Mouse (Mus musculus) liver, embryonic 11.5 days (tissue): Measurements from ENCODE around the gene Tex264. TPM values are rescaled to one million over a fixed set of nuclear protein-coding genes. Genes with fewer than 3 reads are reported as not detected.

Source experiments
- ATAC-seq: fragments of 200-750 bp; cut with Nextera tagmentation; replicated peaks from 2 replicates; pipeline ENCODE4 v1.8.0; 2017; ENCODE audit warnings: moderate number of reproducible peaks, mild to moderate bottlenecking, moderate TSS enrichment, moderate library complexity; ENCODE audit not compliant: low FRiP score
- DNase-seq: peaks from one replicate; pipeline ENCODE4 v3.0.0-alpha.2; 2017; ENCODE audit warnings: low spot score
- H3K27ac ChIP-seq: fragments of 300-500 bp; sonication (generic); 2 replicates; pipeline ENCODE4 v1.5.1; 2014; ENCODE audit warnings: mild to moderate bottlenecking, low read depth, low read length, control low read depth
- H3K27me3 ChIP-seq: fragments of 300-500 bp; sonication (generic); replicated peaks from 2 replicates; pipeline ENCODE4 v1.6.1; 2014; ENCODE audit warnings: low read length, mixed read lengths; ENCODE audit not compliant: control insufficient read depth, insufficient read depth
- H3K36me3 ChIP-seq: fragments of 300-500 bp; sonication (generic); 2 replicates; pipeline ENCODE4 v1.6.1; 2014; ENCODE audit warnings: mild to moderate bottlenecking, low read length, moderate library complexity, mixed read lengths; ENCODE audit not compliant: control insufficient read depth, insufficient read depth
- H3K4me1 ChIP-seq: fragments of 300-500 bp; sonication (generic); replicated peaks from 2 replicates; pipeline ENCODE4 v1.6.1; 2014; ENCODE audit warnings: low read length, mixed read lengths; ENCODE audit not compliant: control insufficient read depth, insufficient read depth
- H3K4me2 ChIP-seq: fragments of 300-500 bp; sonication (generic); 2 replicates; pipeline ENCODE4 v1.6.1; 2014; ENCODE audit warnings: mild to moderate bottlenecking, control low read depth, moderate library complexity
- H3K4me3 ChIP-seq: fragments of 300-500 bp; sonication (generic); 2 replicates; pipeline ENCODE4 v1.5.1; 2014; ENCODE audit warnings: low read depth, low read length, control low read depth
- H3K9ac ChIP-seq: fragments of 300-500 bp; sonication (generic); 2 replicates; pipeline ENCODE4 v1.6.1; 2014; ENCODE audit warnings: low read depth, low read length, control low read depth
- H3K9me3 ChIP-seq: fragments of 300-500 bp; sonication (generic); 2 replicates; pipeline ENCODE4 v1.6.1; 2016; ENCODE audit warnings: low read length, inconsistent platforms, mixed read lengths; ENCODE audit not compliant: control insufficient read depth
- WGBS: fragments of 180-500 bp; shearing (Covaris S2); extraction: QIAGEN DNeasy Blood & Tissue Kit; methylation state at CpG from one replicate; pipeline ENCODE4 v1.1.7; 2014; 5-methylcytosine and 5-hydroxymethylcytosine counted together
- polyA plus RNA-seq: library from polyadenylated mRNA; unstranded; fragments of >200 nt; fragmentation: Nextera tagmentation; extraction: Ambion mirVana; gene quantifications from 2 replicates; pipeline ENCODE4 v1.2.1, GENCODE M21; 2014

The Tex264 gene
- polyA plus RNA-seq, 1 experiment from 2014 or later: 33.1 TPM

- DNase-seq: no peak
- no peak overlapping the region for H3K4me2 ChIP-seq
- no peaks in the 10 kb centered on the region for H3K4me1 ChIP-seq
- no peaks in the 10 kb centered on the region for H3K9me3 ChIP-seq
- no peak for ATAC-seq
- H3K27ac ChIP-seq: no peak overlapping the region
- WGBS: 94% methylated on average over 11 of the region's 11 CpGs
- no peaks in the 10 kb centered on the region for H3K27me3 ChIP-seq
- no peak overlapping the region for H3K4me3 ChIP-seq
- H3K36me3 ChIP-seq: peaks cover 6% of the 10 kb centered on the region
- no peak overlapping the region for H3K9ac ChIP-seq
Measured at GRCm38 (mm10) chr9:106692973-106693481, 7.3 kb upstream of the Tex264 start.

DNA sequence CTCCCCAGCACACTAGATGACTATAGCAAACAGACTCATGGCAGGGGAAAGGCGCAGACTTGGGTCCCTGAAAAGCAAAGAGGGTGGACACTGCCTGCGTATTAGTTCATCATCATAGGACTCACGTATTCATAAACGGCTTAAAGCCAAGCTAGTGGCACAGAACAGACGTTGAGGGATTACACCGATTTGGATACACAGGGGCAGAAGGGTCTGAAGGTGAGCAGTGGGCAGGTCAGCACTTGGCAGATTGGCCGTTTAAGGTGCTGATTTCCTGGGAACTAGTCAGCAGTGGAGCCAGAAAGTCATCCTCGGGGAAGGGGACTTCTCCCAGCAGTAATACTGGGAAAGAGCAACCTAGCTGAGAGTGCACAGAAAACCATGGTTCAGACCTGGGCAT lies 3.1 kb upstream of the Tex264 start:
- no peak overlapping the region for H3K4me2 ChIP-seq
- no peak for ATAC-seq
- no peak overlapping the region for H3K27ac ChIP-seq
- 86% methylated on average over 8 of the region's 8 CpGs for WGBS
- H3K36me3 ChIP-seq: peaks cover 6% of the 10 kb centered on the region; the same call in 1 of the 2 replicates
- H3K4me1 ChIP-seq: peaks cover 19% of the 10 kb centered on the region
- no peak for DNase-seq
- H3K9me3 ChIP-seq: no peaks in the 10 kb centered on the region
- no peak overlapping the region for H3K9ac ChIP-seq
- H3K27me3 ChIP-seq: no peaks in the 10 kb centered on the region
- no peak overlapping the region for H3K4me3 ChIP-seq

GRCm38 (mm10) chr9:106686983-106687650 lies 1.4 kb upstream of the Tex264 start:
- ATAC-seq (peak; percentile 55), DNase-seq (peak; percentile 66)
- Histone ChIP-seq H3K4me2 (peak overlapping the region; percentile 32), H3K4me3 (no peak overlapping the region), H3K9me3 (no peaks in the 10 kb centered on the region), H3K4me1 (peaks cover 19% of the 10 kb centered on the region), H3K27me3 (no peaks in the 10 kb centered on the region), H3K36me3 (no peaks in the 10 kb centered on the region), H3K9ac (no peak overlapping the region), H3K27ac (no peak overlapping the region)
- 33% methylated on average over 8 of the region's 8 CpGs for WGBS

- H3K4me3 ChIP-seq: peak overlapping the region; percentile 62
- H3K27ac ChIP-seq: peak overlapping the region; percentile 17
- ATAC-seq: no peak; the same call in none of the 2 replicates
- H3K4me2 ChIP-seq: peak overlapping the region; percentile 83
- DNase-seq: no peak
- peaks cover 19% of the 10 kb centered on the region for H3K4me1 ChIP-seq
- WGBS: 4% methylated on average over 14 of the region's 14 CpGs
- H3K36me3 ChIP-seq: no peaks in the 10 kb centered on the region; the same call in 1 of the 2 replicates
- H3K9ac ChIP-seq: peak overlapping the region; percentile 80
- H3K9me3 ChIP-seq: no peaks in the 10 kb centered on the region
- no peaks in the 10 kb centered on the region for H3K27me3 ChIP-seq
Measured at GRCm38 (mm10) chr9:106684918-106685248, 844 bp downstream of the Tex264 start.

- H3K9me3 ChIP-seq: no peaks in the 10 kb centered on the region
- no peaks in the 10 kb centered on the region; the same call in 1 of the 2 replicates for H3K36me3 ChIP-seq
- H3K9ac ChIP-seq: peak overlapping the region; percentile 80
- WGBS: 51% methylated on average over 6 of the region's 6 CpGs
- peaks cover 19% of the 10 kb centered on the region for H3K4me1 ChIP-seq
- ATAC-seq (no peak), DNase-seq (no peak)
- no peaks in the 10 kb centered on the region for H3K27me3 ChIP-seq
- peak overlapping the region; percentile 62 for H3K4me3 ChIP-seq
- peak overlapping the region; percentile 83 for H3K4me2 ChIP-seq
- H3K27ac ChIP-seq: no peak overlapping the region
Measured at GRCm38 (mm10) chr9:106684093-106684872, 1.4 kb downstream of the Tex264 start.

DNA sequence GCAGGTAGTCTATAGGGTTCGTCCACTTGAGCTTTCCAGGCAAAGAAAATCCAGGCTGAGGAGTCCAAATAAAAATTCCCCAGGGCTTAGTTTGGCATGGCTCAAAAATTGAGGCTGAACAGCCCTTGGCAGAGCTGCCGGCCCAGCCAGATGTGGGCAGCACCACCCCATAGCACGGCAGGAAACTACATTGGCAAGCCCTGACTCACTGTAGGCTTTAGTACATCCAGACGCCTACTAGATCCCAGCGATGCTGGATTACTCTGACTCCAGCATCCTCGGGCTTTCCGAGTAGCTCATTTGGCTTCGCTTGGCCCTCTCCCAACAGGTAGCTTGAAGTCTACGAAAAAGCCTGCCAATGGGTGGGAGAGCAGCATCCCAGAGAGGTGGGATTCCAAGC lies 4.7 kb downstream of the Tex264 start:
- WGBS: 91% methylated on average over 9 of the region's 9 CpGs
- ATAC-seq: no peak
- Histone ChIP-seq H3K4me3 (no peak overlapping the region), H3K4me2 (no peak overlapping the region), H3K36me3 (peaks cover 2% of the 10 kb centered on the region; the same call in 1 of the 2 replicates), H3K9me3 (no peaks in the 10 kb centered on the region), H3K9ac (no peak overlapping the region), H3K4me1 (peaks cover 12% of the 10 kb centered on the region), H3K27ac (no peak overlapping the region), H3K27me3 (no peaks in the 10 kb centered on the region)
- no peak for DNase-seq

DNA sequence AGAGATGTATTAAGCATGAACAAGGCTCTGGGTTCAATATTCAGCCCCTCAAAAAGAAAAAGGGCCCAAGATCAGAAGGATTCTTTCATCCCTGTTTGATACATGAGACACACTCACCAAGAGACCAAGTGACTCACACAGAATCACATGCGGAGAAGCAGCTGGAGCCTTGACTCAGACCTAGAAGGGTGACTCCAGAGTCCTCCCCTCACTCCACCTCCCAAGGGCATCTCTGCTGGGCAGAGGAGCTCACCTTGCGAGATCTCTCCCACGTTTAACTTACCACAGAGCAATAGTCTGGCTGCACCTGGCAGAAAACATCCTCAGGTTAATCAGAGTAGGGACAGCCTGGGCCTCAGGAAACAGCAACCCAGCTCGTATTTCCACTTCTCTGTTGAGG lies 7.5 kb downstream of the Tex264 start:
- Histone ChIP-seq H3K9me3 (no peaks in the 10 kb centered on the region), H3K4me3 (no peak overlapping the region), H3K4me1 (peaks cover 6% of the 10 kb centered on the region; the same call in 1 of the 2 replicates), H3K27me3 (no peaks in the 10 kb centered on the region), H3K27ac (no peak overlapping the region), H3K36me3 (peaks cover 2% of the 10 kb centered on the region; the same call in 1 of the 2 replicates), H3K9ac (no peak overlapping the region), H3K4me2 (no peak overlapping the region)
- ATAC-seq: no peak
- no peak for DNase-seq
- 76% methylated on average over 4 of the region's 4 CpGs for WGBS

DNA sequence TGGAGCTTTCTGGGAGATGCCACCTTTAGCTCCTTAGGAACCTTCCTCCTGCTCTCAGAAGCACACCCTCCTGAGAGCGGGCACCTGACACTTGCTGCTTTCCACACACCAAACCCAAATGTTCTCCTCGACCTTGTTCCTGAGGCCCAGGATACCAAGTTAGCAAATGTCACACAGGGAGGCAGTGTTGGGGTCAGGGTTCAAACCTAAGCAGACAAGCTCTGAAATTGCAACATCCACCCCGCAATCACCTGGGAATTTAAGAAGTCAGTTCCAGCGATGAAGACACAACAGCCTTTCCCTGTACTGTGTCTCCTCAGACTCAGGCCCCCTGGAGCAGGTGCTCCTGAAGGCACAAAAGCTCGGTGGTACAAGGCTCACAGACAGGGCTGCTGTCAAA lies 8.0 kb downstream of the Tex264 start:
- Histone ChIP-seq H3K4me1 (peaks cover 6% of the 10 kb centered on the region; the same call in 1 of the 2 replicates), H3K4me3 (no peak overlapping the region), H3K9ac (no peak overlapping the region), H3K27me3 (no peaks in the 10 kb centered on the region), H3K27ac (no peak overlapping the region), H3K4me2 (no peak overlapping the region), H3K36me3 (peaks cover 2% of the 10 kb centered on the region; the same call in 1 of the 2 replicates), H3K9me3 (no peaks in the 10 kb centered on the region)
- DNase-seq: no peak
- no peak for ATAC-seq
- 77% methylated on average over 5 of the region's 5 CpGs for WGBS
